Mouse (Mus musculus) bone marrow macrophage, adult 2 months (primary cell): ENCODE data around the gene Bmper.

Source experiments
- CTCF ChIP-seq: IDR thresholded peaks from 2 replicates; pipeline ENCODE4 v1.5.1; 2012; ENCODE audit warnings: low read depth, mild to moderate bottlenecking, low read length, moderate library complexity
- POLR2A ChIP-seq: IDR thresholded peaks from 2 replicates; pipeline ENCODE4 v1.6.1; 2012; ENCODE audit warnings: mild to moderate bottlenecking, low read depth, low read length, borderline replicate concordance

DNA sequence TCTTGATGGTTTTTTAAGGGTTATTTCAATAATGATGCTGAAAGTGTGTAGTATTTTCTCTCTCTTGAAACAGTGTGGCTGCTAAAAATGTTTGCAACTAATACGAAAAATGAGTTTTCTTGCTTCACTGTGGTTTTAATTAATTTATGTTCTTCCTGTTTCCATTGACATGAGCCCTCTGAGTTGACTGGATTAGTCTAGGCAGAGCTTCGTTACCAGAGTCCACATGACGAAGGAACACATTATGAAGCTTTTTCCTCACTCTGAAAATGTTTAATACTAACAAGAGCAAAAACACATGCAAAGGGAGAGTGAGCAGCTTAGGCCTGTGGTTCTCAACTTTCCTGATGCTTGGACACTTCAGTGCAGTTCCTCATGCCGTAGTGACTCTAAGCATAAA lies 53.4 kb downstream of the Bmper start:
- TF ChIP-seq CTCF: no peak
- TF ChIP-seq POLR2A: no peak
